Mouse (Mus musculus) E14TG2a.4 (cell line): ENCODE data around the gene Stam.
"Not testable (repeated sequence)": the region's sequence is repeated elsewhere in the genome, so short reads cannot be mapped to it uniquely, and the experiment has no call there.

ENCODE experiments used
- H3K27me3 ChIP-seq: 2 replicates; pipeline ENCODE4 v1.6.1; 2014; ENCODE audit warnings: low read length, control low read depth; ENCODE audit not compliant: insufficient read depth
- H3K36me3 ChIP-seq: 2 replicates; pipeline ENCODE4 v1.6.1; 2014; ENCODE audit warnings: low read length, control low read depth; ENCODE audit not compliant: insufficient read depth
- H3K4me1 ChIP-seq: replicated peaks from 2 replicates; pipeline ENCODE4 v1.6.1; 2014; ENCODE audit warnings: low read depth, low read length, control low read depth
- H3K4me3 ChIP-seq: replicated peaks from 2 replicates; pipeline ENCODE4 v1.5.1; 2014; ENCODE audit warnings: mild to moderate bottlenecking, low read length
- H3K9me3 ChIP-seq: 2 replicates; pipeline ENCODE4 v1.6.1; 2014; ENCODE audit warnings: low read length, control low read depth
- CTCF ChIP-seq: conservative IDR thresholded peaks from 2 replicates; pipeline ENCODE4 v1.5.1; 2014; ENCODE audit warnings: low read length
- NANOG ChIP-seq: IDR thresholded peaks from 2 replicates; pipeline ENCODE4 v1.6.1; 2014; ENCODE audit warnings: borderline replicate concordance, low read length, mixed read lengths
- POU5F1 ChIP-seq: IDR thresholded peaks from 2 replicates; pipeline ENCODE4 v1.6.1; 2014; ENCODE audit warnings: low read length, borderline replicate concordance

Gene Stam

GRCm38 (mm10) chr2:14055168-14055565 is 18.7 kb upstream of the Stam start:
- peaks cover 11% of the 10 kb centered on the region for H3K4me1 ChIP-seq
- TF ChIP-seq NANOG (no peak), POU5F1 (no peak), CTCF (no peak)

DNA sequence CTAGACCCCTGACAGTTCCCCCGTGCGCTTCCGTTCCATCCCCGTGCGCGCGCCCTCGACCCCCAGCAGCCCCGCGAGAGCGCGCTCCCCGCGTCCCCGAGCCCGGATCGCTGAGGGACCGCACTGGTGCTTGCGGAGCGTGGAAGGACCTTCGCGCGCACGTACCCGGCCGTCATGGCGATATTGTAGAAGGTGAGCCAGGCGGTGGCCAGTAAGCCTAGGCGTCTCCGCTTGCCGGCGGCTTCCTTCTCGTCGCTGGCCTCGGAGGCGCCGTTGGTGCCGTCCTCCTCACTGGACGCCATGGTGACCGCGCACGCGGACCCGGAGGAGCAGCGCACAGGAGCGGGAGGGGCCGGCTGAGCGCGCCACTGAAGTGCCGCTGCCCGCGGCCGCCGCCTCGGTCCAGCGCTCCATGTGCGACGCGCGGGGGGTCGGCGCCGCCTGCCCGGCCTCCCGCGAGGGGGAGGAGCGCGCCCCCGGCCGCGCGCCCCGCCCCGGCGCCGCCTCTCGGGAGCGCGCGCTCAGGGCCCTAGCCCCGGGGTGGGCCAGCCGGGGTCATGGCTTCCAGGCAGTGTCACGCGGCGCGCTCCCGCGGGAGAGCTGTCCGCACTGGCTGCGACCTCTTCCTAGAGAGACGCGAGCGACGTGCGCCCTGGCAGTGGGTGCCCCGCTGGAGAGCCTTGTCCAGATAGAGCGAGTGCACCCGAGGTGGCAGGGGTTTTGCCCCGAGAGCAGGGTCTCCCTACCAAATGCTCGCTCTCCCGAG is 18.1 kb upstream of the Stam start, which contains the start of gene Hacd1:
Hacd1 (minus strand) TSS at position 570 of the 766 bp plus-strand sequence.
- Histone ChIP-seq H3K4me3 (peak within 1 kb of the TSS; percentile 88), H3K27me3 (peaks cover 13% of the 10 kb centered on the region), H3K36me3 (no peaks in the 10 kb centered on the region), H3K9me3 (no peaks in the 10 kb centered on the region), H3K4me1 (peaks cover 11% of the 10 kb centered on the region)
- TF ChIP-seq POU5F1 (no peak), NANOG (no peak), CTCF (no peak)

More at GRCm38 (mm10) chr2:14055168-14055565, 18.7 kb upstream of the Stam start:
- Histone ChIP-seq H3K9me3 (no peaks in the 10 kb centered on the region), H3K4me3 (peak overlapping the region; percentile 88), H3K36me3 (no peaks in the 10 kb centered on the region), H3K27me3 (peaks cover 13% of the 10 kb centered on the region)

GRCm38 (mm10) chr2:14065704-14066650 is 7.9 kb upstream of the Stam start:
- TF ChIP-seq NANOG (no peak), CTCF (no peak), POU5F1 (no peak)
- H3K4me3 ChIP-seq: no peak overlapping the region
- no peaks in the 10 kb centered on the region for H3K4me1 ChIP-seq
- H3K9me3 ChIP-seq: no peaks in the 10 kb centered on the region
- H3K36me3 ChIP-seq: no peaks in the 10 kb centered on the region
- no peaks in the 10 kb centered on the region for H3K27me3 ChIP-seq

DNA sequence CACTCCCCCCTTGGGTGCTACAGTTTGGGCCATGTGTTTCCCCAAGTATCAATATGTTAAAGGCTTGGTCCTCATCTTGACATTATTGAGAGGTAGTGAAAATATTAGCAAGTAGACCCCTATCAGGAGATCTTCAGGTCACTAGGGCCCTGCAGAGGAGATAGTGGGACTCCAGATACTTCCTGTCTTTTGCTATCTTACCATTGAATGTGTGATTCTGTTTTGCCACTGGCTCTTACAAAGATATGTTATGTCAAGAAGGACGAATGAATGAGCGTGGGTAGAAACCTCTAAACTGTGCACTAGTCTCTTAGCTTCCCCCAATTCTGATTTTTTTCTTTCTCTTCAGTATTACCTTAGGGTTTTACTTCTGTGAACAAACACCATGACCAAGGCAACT is 4.9 kb upstream of the Stam start:
- no peak for TF ChIP-seq CTCF
- TF ChIP-seq NANOG: no peak
- TF ChIP-seq POU5F1: no peak
- Histone ChIP-seq H3K4me3 (no peak overlapping the region), H3K27me3 (no peaks in the 10 kb centered on the region), H3K36me3 (no peaks in the 10 kb centered on the region), H3K4me1 (peaks cover 6% of the 10 kb centered on the region), H3K9me3 (no peaks in the 10 kb centered on the region)

- no peaks in the 10 kb centered on the region for H3K36me3 ChIP-seq
- TF ChIP-seq POU5F1: no peak
- no peak for TF ChIP-seq NANOG
- no peak for TF ChIP-seq CTCF
- peaks cover 13% of the 10 kb centered on the region for H3K4me1 ChIP-seq
- H3K9me3 ChIP-seq: no peaks in the 10 kb centered on the region
- H3K27me3 ChIP-seq: no peaks in the 10 kb centered on the region
- H3K4me3 ChIP-seq: no peak overlapping the region
These were observed 3.4 kb upstream of the Stam start for GRCm38 (mm10) chr2:14070466-14070865.

DNA sequence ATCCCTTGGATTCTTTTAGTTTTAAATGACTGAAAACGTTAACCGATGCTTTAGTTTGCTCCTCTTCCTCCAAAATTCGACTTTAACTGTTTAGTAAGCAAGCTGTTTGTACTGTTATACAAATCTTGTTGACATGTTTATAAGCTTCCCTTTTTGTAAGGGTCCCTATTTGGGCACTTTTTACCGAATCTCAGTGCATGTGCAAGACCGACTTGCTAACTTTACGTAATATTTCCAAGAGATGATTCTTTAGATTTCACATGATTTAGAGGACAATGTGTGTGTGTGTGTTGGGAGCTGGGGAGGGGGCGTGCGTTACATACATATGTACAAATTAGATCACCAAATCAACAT is 913 bp upstream of the Stam start:
- Histone ChIP-seq H3K27me3 (no peaks in the 10 kb centered on the region), H3K4me3 (peak overlapping the region; percentile 97), H3K9me3 (no peaks in the 10 kb centered on the region), H3K4me1 (peaks cover 24% of the 10 kb centered on the region), H3K36me3 (no peaks in the 10 kb centered on the region)
- TF ChIP-seq CTCF: no peak
- TF ChIP-seq NANOG: no peak
- no peak for TF ChIP-seq POU5F1

- TF ChIP-seq CTCF: no peak
- no peak for TF ChIP-seq POU5F1
- TF ChIP-seq NANOG: no peak
- Histone ChIP-seq H3K27me3 (no peaks in the 10 kb centered on the region), H3K4me1 (peaks cover 24% of the 10 kb centered on the region), H3K9me3 (no peaks in the 10 kb centered on the region), H3K4me3 (peak overlapping the region; percentile 97), H3K36me3 (no peaks in the 10 kb centered on the region)
These were observed 463 bp downstream of the Stam start for GRCm38 (mm10) chr2:14074221-14074901.

DNA sequence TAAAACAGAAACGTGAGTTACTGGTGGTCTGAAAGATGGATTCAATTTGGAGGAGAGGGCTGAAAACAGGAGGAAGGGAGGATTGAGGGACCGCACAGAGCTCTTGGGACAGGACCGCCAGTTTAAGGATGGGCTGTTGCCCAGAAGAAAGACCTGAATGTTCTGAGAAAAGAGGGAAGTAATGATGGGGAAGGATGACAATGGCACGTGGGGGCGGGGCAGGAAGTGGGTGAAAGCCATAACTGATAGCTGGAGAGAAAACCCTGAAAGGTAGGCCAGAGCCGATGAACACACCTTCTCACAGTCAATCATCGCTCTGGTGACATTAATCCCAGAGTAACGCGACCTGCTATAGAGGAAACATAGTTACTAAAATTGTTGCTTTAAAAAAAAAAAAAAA is 4.6 kb downstream of the Stam start:
- peaks cover 17% of the 10 kb centered on the region for H3K4me1 ChIP-seq
- H3K4me3 ChIP-seq, H3K9me3 ChIP-seq, H3K27me3 ChIP-seq, H3K36me3 ChIP-seq: not testable (repeated sequence)
